Mouse (Mus musculus) CH12.LX (cell line): ENCODE measurements at regions not wholly inside any gene's neighbourhood (a gene's known extent, or its start where the extent isn't known, plus 50 kb on each side); places are given as distances from the start of the nearest gene placed in this dataset.

ENCODE experiments used
- DNase-seq: peaks from one replicate; pipeline ENCODE4 v3.0.0-alpha.2; 2013; ENCODE audit errors: extremely low read depth
- H3K27ac ChIP-seq: 2 replicates; pipeline ENCODE4 v1.5.1; 2012; ENCODE audit warnings: low read depth, mild to moderate bottlenecking, control low read depth, moderate library complexity; ENCODE audit not compliant: insufficient read depth
- H3K27me3 ChIP-seq: replicated peaks from 2 replicates; pipeline ENCODE3; 2012; ENCODE audit warnings: inconsistent platforms
- H3K36me3 ChIP-seq, 2 experiments: replicated peaks in 1 of 2; 2 replicates each; pipeline versions ENCODE3 to v1.6.1; 2012; ENCODE audit warnings: inconsistent platforms in 1 of 2, low read length in 1 of 2, mild to moderate bottlenecking in 1 of 2, mixed read lengths in 1 of 2, moderate library complexity in 1 of 2; ENCODE audit not compliant: control insufficient read depth in 1 of 2, insufficient read depth in 1 of 2
- H3K4me1 ChIP-seq, 2 experiments: 2 replicates each; pipeline ENCODE4 v1.6.1; 2012; ENCODE audit warnings: inconsistent platforms in 1 of 2, moderate library complexity in 1 of 2; ENCODE audit not compliant: insufficient read depth in 2 of 2, control insufficient read depth in 1 of 2
- H3K4me2 ChIP-seq: 2 replicates; pipeline ENCODE4 v1.6.1; 2012; ENCODE audit warnings: low read depth, mild to moderate bottlenecking, control low read depth; ENCODE audit not compliant: poor library complexity, insufficient read depth, severe bottlenecking
- H3K4me3 ChIP-seq, 3 experiments: fragments of 150-350 bp in 1 of 3; sonication (generic) in 1 of 3; replicated peaks in 1 of 3; 2 replicates each; pipeline versions ENCODE3 to v1.5.1; 2011 to 2012; ENCODE audit warnings: low read depth in 2 of 3, low read length in 2 of 3, mild to moderate bottlenecking in 2 of 3, moderate library complexity in 2 of 3, control low read depth in 1 of 3, improper control_type of control experiment in 1 of 3, inconsistent platforms in 1 of 3, mixed read lengths in 1 of 3; ENCODE audit not compliant: poor library complexity in 1 of 3
- H3K79me2 ChIP-seq: replicated peaks from 2 replicates; pipeline ENCODE4 v1.6.1; 2012; ENCODE audit warnings: mild to moderate bottlenecking, moderate library complexity; ENCODE audit not compliant: control insufficient read depth, poor library complexity, insufficient read depth, severe bottlenecking; ENCODE audit errors: extremely low read depth
- H3K9ac ChIP-seq: 2 replicates; pipeline ENCODE4 v1.6.1; 2012; ENCODE audit warnings: low read depth, mild to moderate bottlenecking, control low read depth, moderate library complexity; ENCODE audit not compliant: insufficient read depth
- H3K9me3 ChIP-seq: replicated peaks from 2 replicates; pipeline ENCODE3; 2012; ENCODE audit warnings: low read length, inconsistent platforms, mixed read lengths
- CTCF ChIP-seq, 2 experiments: IDR thresholded peaks in 1 of 2; conservative IDR thresholded peaks in 1 of 2; 2 replicates each; pipeline ENCODE4 v1.5.1; 2011 to 2012; ENCODE audit warnings: low read depth in 2 of 2, low read length in 2 of 2, improper control_type of control experiment in 1 of 2, inconsistent platforms in 1 of 2, mild to moderate bottlenecking in 1 of 2, moderate library complexity in 1 of 2
- E2F4 ChIP-seq: IDR thresholded peaks from 2 replicates; pipeline ENCODE4 v1.6.1; 2011; ENCODE audit warnings: low read depth, low read length, improper control_type of control experiment; ENCODE audit not compliant: insufficient replicate concordance
- EP300 ChIP-seq: IDR thresholded peaks from 2 replicates; pipeline ENCODE4 v1.6.1; 2011; ENCODE audit warnings: low read length, improper control_type of control experiment
- GABPA ChIP-seq: IDR thresholded peaks from 2 replicates; pipeline ENCODE4 v1.6.1; 2012; ENCODE audit warnings: low read depth, low read length, improper control_type of control experiment, inconsistent platforms; ENCODE audit not compliant: insufficient replicate concordance
- JUN ChIP-seq: IDR thresholded peaks from 2 replicates; pipeline ENCODE4 v1.6.1; 2011; ENCODE audit warnings: low read depth, mild to moderate bottlenecking, low read length, improper control_type of control experiment, moderate library complexity; ENCODE audit not compliant: insufficient read depth
- KAT2A ChIP-seq: IDR thresholded peaks from 2 replicates; pipeline ENCODE4 v1.6.1; 2012; ENCODE audit warnings: low read length, improper control_type of control experiment, inconsistent platforms; ENCODE audit not compliant: insufficient replicate concordance
- MAFK ChIP-seq: IDR thresholded peaks from 2 replicates; pipeline ENCODE4 v1.6.1; 2011; ENCODE audit warnings: low read length, improper control_type of control experiment; ENCODE audit not compliant: insufficient replicate concordance
- MAX ChIP-seq: IDR thresholded peaks from 2 replicates; pipeline ENCODE4 v1.6.1; 2011; ENCODE audit warnings: low read length, improper control_type of control experiment
- MAZ ChIP-seq: IDR thresholded peaks from 2 replicates; pipeline ENCODE4 v1.6.1; 2012; ENCODE audit warnings: low read depth, mild to moderate bottlenecking, inconsistent platforms, low read length, improper control_type of control experiment, moderate library complexity
- MXI1 ChIP-seq: IDR thresholded peaks from 2 replicates; pipeline ENCODE4 v1.6.1; 2011; ENCODE audit warnings: mild to moderate bottlenecking, low read depth, low read length, improper control_type of control experiment
- MYC ChIP-seq: IDR thresholded peaks from 2 replicates; pipeline ENCODE4 v1.6.1; 2011; ENCODE audit warnings: low read depth, mild to moderate bottlenecking, improper control_type of control experiment, low read length
- NELFE ChIP-seq: IDR thresholded peaks from 2 replicates; pipeline ENCODE4 v1.6.1; 2011; ENCODE audit warnings: low read depth, low read length, improper control_type of control experiment
- PAX5 ChIP-seq: IDR thresholded peaks from 2 replicates; pipeline ENCODE4 v1.6.1; 2012; ENCODE audit warnings: low read length, inconsistent platforms, mixed read lengths
- POLR2A ChIP-seq: IDR thresholded peaks from 2 replicates; pipeline ENCODE4 v1.6.1; 2011; ENCODE audit warnings: low read depth, mild to moderate bottlenecking, improper control_type of control experiment, low read length
- RAD21 ChIP-seq: IDR thresholded peaks from 2 replicates; pipeline ENCODE4 v1.6.1; 2011; ENCODE audit warnings: low read depth, mild to moderate bottlenecking, low read length, improper control_type of control experiment, moderate library complexity
- RCOR1 ChIP-seq: conservative IDR thresholded peaks from 2 replicates; pipeline ENCODE4 v1.6.1; 2012; ENCODE audit warnings: low read depth, mild to moderate bottlenecking, inconsistent platforms, low read length, improper control_type of control experiment
- SIN3A ChIP-seq: IDR thresholded peaks from 2 replicates; pipeline ENCODE4 v1.6.1; 2012; ENCODE audit warnings: low read length, improper control_type of control experiment, inconsistent platforms
- UBTF ChIP-seq: IDR thresholded peaks from 2 replicates; pipeline ENCODE4 v1.6.1; 2012; ENCODE audit warnings: low read depth, mild to moderate bottlenecking, inconsistent platforms, low read length, improper control_type of control experiment, moderate library complexity
- ZC3H11A ChIP-seq: IDR thresholded peaks from 2 replicates; pipeline ENCODE4 v1.6.1; 2012; ENCODE audit warnings: low read depth, mild to moderate bottlenecking, inconsistent platforms, low read length, improper control_type of control experiment
- ZMIZ1 ChIP-seq: IDR thresholded peaks from 2 replicates; pipeline ENCODE4 v1.6.1; 2012; ENCODE audit warnings: low read depth, mild to moderate bottlenecking, inconsistent platforms, low read length, improper control_type of control experiment
- dilution Hi-C: fragments of 300-500 bp; cut with MboI; formaldehyde crosslinking; loops from 2 replicates; pipeline ENCODE4 v1.14.3; 2020; ENCODE audit warnings: low sequenced_read_pairs; ENCODE audit not compliant: extremely low pct_unique_long_range_greater_than_20kb, extremely low pct_ligation_motif_present
- in situ Hi-C: fragments of 300-500 bp; cut with MboI; formaldehyde crosslinking; loops from 3 replicates; pipeline ENCODE4 v1.14.3; 2019; ENCODE audit warnings: low sequenced_read_pairs, low pct_ligation_motif_present, low pct_unique_long_range_greater_than_20kb, mixed read lengths

GRCm38 (mm10) chr14:114128491-114128890 is 814.1 kb downstream of the Tpm3-rs7 start:
- Histone ChIP-seq H3K4me3 (no peak overlapping the region), H3K27ac (no peak overlapping the region), H3K36me3 (no peaks in the 10 kb centered on the region), H3K4me2 (no peak overlapping the region), H3K9ac (no peak overlapping the region), H3K9me3 (peaks cover 28% of the 10 kb centered on the region), H3K4me1 (no peaks in the 10 kb centered on the region), H3K27me3 (no peaks in the 10 kb centered on the region), H3K79me2 (no peaks in the 10 kb centered on the region)
- TF ChIP-seq RCOR1 (no peak), MAZ (no peak), KAT2A (no peak), CTCF (conservative IDR thresholded peaks at IDR 0.05 in 1 of 2, IDR thresholded peaks at IDR 0.05 in 1 of 2; ENCODE audit: low read depth in 2 of 2, low read length in 2 of 2) (no peak), EP300 (no peak), E2F4 (no peak), MAX (no peak), ZC3H11A (no peak)
- DNase-seq: no peak
- in situ Hi-C loops (no loop called here), dilution Hi-C loops (no loop called here)

GRCm38 (mm10) chr14:114166005-114166404 is 851.6 kb downstream of the Tpm3-rs7 start:
- in situ Hi-C loops: no loop called here
- H3K27ac ChIP-seq: no peak overlapping the region
- no peaks in the 10 kb centered on the region for H3K27me3 ChIP-seq
- H3K79me2 ChIP-seq: no peaks in the 10 kb centered on the region
- H3K9me3 ChIP-seq: peaks cover 22% of the 10 kb centered on the region
- dilution Hi-C loops: no loop called here
- H3K4me1 ChIP-seq: no peaks in the 10 kb centered on the region
- TF ChIP-seq GABPA: no peak
- no peak for TF ChIP-seq ZC3H11A
- TF ChIP-seq JUN: no peak
- TF ChIP-seq EP300: no peak
- no peak for TF ChIP-seq KAT2A
- no peak for TF ChIP-seq MXI1
- H3K36me3 ChIP-seq: no peaks in the 10 kb centered on the region
- H3K4me2 ChIP-seq: no peak overlapping the region
- no peak overlapping the region for H3K4me3 ChIP-seq
- H3K9ac ChIP-seq: no peak overlapping the region
- DNase-seq: no peak

DNA sequence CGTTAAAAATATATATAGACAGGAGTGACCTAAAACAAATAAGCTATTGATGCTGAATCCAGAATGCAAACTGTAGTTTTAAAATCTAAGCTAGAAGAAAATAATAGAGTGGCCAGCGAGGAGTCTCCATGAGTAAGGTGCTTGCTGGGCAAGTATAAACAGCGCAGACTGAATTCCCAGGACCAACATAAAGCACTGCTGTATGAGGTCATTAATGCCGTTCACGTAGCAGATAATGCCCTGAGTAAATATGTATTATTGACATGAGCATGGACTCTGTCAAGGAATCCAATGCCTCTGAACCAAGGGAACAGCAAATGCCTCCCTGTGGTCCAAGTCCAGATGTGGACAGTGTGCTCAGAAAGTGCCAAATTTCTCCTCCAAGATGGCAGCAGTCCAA is 876.4 kb upstream of the Gpc5 start:
- in situ Hi-C loops: no loop called here
- H3K4me1 ChIP-seq: no peaks in the 10 kb centered on the region
- no peak overlapping the region for H3K4me3 ChIP-seq
- H3K79me2 ChIP-seq: no peaks in the 10 kb centered on the region
- TF ChIP-seq GABPA (no peak), ZMIZ1 (no peak), SIN3A (no peak), NELFE (no peak), MXI1 (no peak), RAD21 (no peak), E2F4 (no peak), POLR2A (no peak), MAFK (no peak), MYC (no peak), PAX5 (no peak), UBTF (no peak)
- no peak overlapping the region for H3K4me2 ChIP-seq
- dilution Hi-C loops: no loop called here
- no peak for DNase-seq
- no peak overlapping the region for H3K27ac ChIP-seq
- peaks cover 19% of the 10 kb centered on the region for H3K9me3 ChIP-seq
- H3K36me3 ChIP-seq: no peaks in the 10 kb centered on the region
- no peaks in the 10 kb centered on the region for H3K27me3 ChIP-seq
- H3K9ac ChIP-seq: no peak overlapping the region
